In genomic region chr1:97929415-97930028, GRCm38 (mm10) we compare ENCODE assay signal across 15 mouse cellular contexts.
DNase-seq lines count a peak whose midpoint lies in the region; ATAC-seq and TF ChIP-seq lines count a peak whose summit lies in the region.
"Had no signal": no experiment of that assay in that cellular context is flagged by ENCODE, and none has a peak within 500 bp of the region (broad histone marks: within the 10 kb centered on the region; RNA-seq: fewer than 3 reads in every experiment).

No protein-coding gene starts in this region.

- H3K4me1 ChIP-seq in forebrain, embryonic 12.5 days: peaks cover 11% of the 10 kb centered on the region
- peaks cover 25% of the 10 kb centered on the region for H3K4me1 ChIP-seq in hindbrain, embryonic 14.5 days (replicated peaks; ENCODE audit: control insufficient read depth, insufficient read depth, low read length)
- peaks cover 21% of the 10 kb centered on the region for H3K4me1 ChIP-seq in midbrain, embryonic 16.5 days (ENCODE audit: control insufficient read depth, insufficient read depth, low read length)
- no peaks in the 10 kb centered on the region for H3K4me1 ChIP-seq in kidney, embryonic 15.5 days
- H3K4me1 ChIP-seq: heart, embryonic 10.5 days had no signal

- H3K9ac ChIP-seq in forebrain, embryonic 12.5 days: peak overlapping the region; percentile 21; the same call in 1 of the 2 replicates
- H3K9ac ChIP-seq in hindbrain, embryonic 14.5 days: peak overlapping the region; percentile 35; the same call in 1 of the 2 replicates
- peak overlapping the region; percentile 53; the same call in 1 of the 2 replicates for H3K9ac ChIP-seq in midbrain, embryonic 16.5 days (ENCODE audit: low read depth, low read length)
- H3K9ac ChIP-seq in kidney, embryonic 15.5 days: no peak overlapping the region

- no peaks in the 10 kb centered on the region for H3K9me3 ChIP-seq in forebrain, embryonic 12.5 days
- no peaks in the 10 kb centered on the region for H3K9me3 ChIP-seq in hindbrain, embryonic 14.5 days (ENCODE audit: control insufficient read depth, low read length)
- H3K9me3 ChIP-seq in midbrain, embryonic 16.5 days (replicated peaks; ENCODE audit: control insufficient read depth, low read length, poor library complexity, severe bottlenecking): no peaks in the 10 kb centered on the region
- no peaks in the 10 kb centered on the region for H3K9me3 ChIP-seq in kidney, embryonic 15.5 days (replicated peaks)
- H3K9me3 ChIP-seq: heart, embryonic 10.5 days had no signal

- peak; percentile 84 for ATAC-seq in forebrain, embryonic 12.5 days (ENCODE audit: low FRiP score)
- peak; percentile 85 for ATAC-seq in hindbrain, embryonic 14.5 days (ENCODE audit: low FRiP score)
- ATAC-seq in midbrain, embryonic 16.5 days: peak; percentile 87
- ATAC-seq in kidney, embryonic 15.5 days (replicated peaks; ENCODE audit: low FRiP score): no peak

- TF ChIP-seq POLR2A in brain, embryonic 14.5 days (IDR thresholded peaks at IDR 0.05; ENCODE audit: borderline replicate concordance, extremely low read depth, insufficient read depth, insufficient read length, poor library complexity, severe bottlenecking): no peak

- no peaks in the 10 kb centered on the region for H3K27me3 ChIP-seq in forebrain, embryonic 12.5 days
- no peaks in the 10 kb centered on the region for H3K27me3 ChIP-seq in hindbrain, embryonic 14.5 days (ENCODE audit: control insufficient read depth, insufficient read depth, low read length)
- H3K27me3 ChIP-seq in midbrain, embryonic 16.5 days (ENCODE audit: control insufficient read depth, insufficient read depth, low read depth, low read length): no peaks in the 10 kb centered on the region
- no peaks in the 10 kb centered on the region for H3K27me3 ChIP-seq in kidney, embryonic 15.5 days

- no peaks in the 10 kb centered on the region for H3K36me3 ChIP-seq in forebrain, embryonic 12.5 days (replicated peaks)
- no peaks in the 10 kb centered on the region for H3K36me3 ChIP-seq in hindbrain, embryonic 14.5 days (replicated peaks; ENCODE audit: control insufficient read depth, insufficient read depth)
- no peaks in the 10 kb centered on the region for H3K36me3 ChIP-seq in midbrain, embryonic 16.5 days (ENCODE audit: control insufficient read depth, insufficient read depth, low read length)
- H3K36me3 ChIP-seq in kidney, embryonic 15.5 days: no peaks in the 10 kb centered on the region

- no peak overlapping the region for H3K4me3 ChIP-seq in forebrain, embryonic 12.5 days (replicated peaks)
- no peak overlapping the region for H3K4me3 ChIP-seq in hindbrain, embryonic 14.5 days (replicated peaks; ENCODE audit: low read length)
- H3K4me3 ChIP-seq in midbrain, embryonic 16.5 days (ENCODE audit: low read depth, low read length): no peak overlapping the region
- H3K4me3 ChIP-seq in kidney, embryonic 15.5 days (replicated peaks): no peak overlapping the region
- H3K4me3 ChIP-seq: erythroblast, embryonic 14.5 days; heart, embryonic 10.5 days had no signal

- no peak for TF ChIP-seq CTCF in brain, embryonic 14.5 days (IDR thresholded peaks at IDR 0.05; ENCODE audit: borderline replicate concordance, extremely low read depth, insufficient read depth, insufficient read length)

- WGBS in forebrain, embryonic 12.5 days: 28% methylated on average over 4 of the region's 4 CpGs
- 23% methylated on average over 4 of the region's 4 CpGs for WGBS in hindbrain, embryonic 14.5 days
- 10% methylated on average over 4 of the region's 4 CpGs for whole genome bisulfite sequencing in midbrain, embryonic 16.5 days
- 66% methylated on average over 4 of the region's 4 CpGs for WGBS in kidney, embryonic 15.5 days

- DNase-seq in brain, embryonic 14.5 days (ENCODE audit: low read depth): peak; percentile 82
- DNase-seq in hindbrain, embryonic 14.5 days (ENCODE audit: low spot score): no peak
- DNase-seq in adrenal gland, postnatal 10 days: no peak
- DNase-seq in layer of hippocampus, postnatal 36 days: no peak
- no peak for DNase-seq in thymus, adult 18-20 months
- DNase-seq: cerebellum, adult 9-10 months; gastrocnemius, postnatal 10 days; heart, postnatal 36 days; kidney, adult 2 months; thymus, postnatal 4 days had no signal

- H3K27ac ChIP-seq in forebrain, embryonic 12.5 days: peak overlapping the region; percentile 13; the same call in 1 of the 2 replicates
- H3K27ac ChIP-seq in hindbrain, embryonic 14.5 days: peak overlapping the region; percentile 70
- peak overlapping the region; percentile 75 for H3K27ac ChIP-seq in midbrain, embryonic 16.5 days (ENCODE audit: low read length)
- no peak overlapping the region for H3K27ac ChIP-seq in kidney, embryonic 15.5 days
- H3K27ac ChIP-seq: heart, embryonic 10.5 days had no signal

- H3K4me2 ChIP-seq in forebrain, embryonic 12.5 days: no peak overlapping the region
- no peak overlapping the region for H3K4me2 ChIP-seq in hindbrain, embryonic 14.5 days (replicated peaks)
- peak overlapping the region; percentile 28; the same call in 1 of the 2 replicates for H3K4me2 ChIP-seq in midbrain, embryonic 16.5 days (ENCODE audit: low read length)
- H3K4me2 ChIP-seq in kidney, embryonic 15.5 days: no peak overlapping the region
